Mouse (Mus musculus) cerebellum, postnatal 10 days (tissue): Measurements from ENCODE around the gene Gm16253.
"Not testable (repeated sequence)": the region's sequence is repeated elsewhere in the genome, so short reads cannot be mapped to it uniquely, and the experiment has no call there.

Experiments used
- DNase-seq, 2 experiments: peaks; one replicate each; pipeline ENCODE4 v3.0.0; 2021; ENCODE audit warnings: mixed read lengths in 2 of 2

Gm16253 gene

DNA sequence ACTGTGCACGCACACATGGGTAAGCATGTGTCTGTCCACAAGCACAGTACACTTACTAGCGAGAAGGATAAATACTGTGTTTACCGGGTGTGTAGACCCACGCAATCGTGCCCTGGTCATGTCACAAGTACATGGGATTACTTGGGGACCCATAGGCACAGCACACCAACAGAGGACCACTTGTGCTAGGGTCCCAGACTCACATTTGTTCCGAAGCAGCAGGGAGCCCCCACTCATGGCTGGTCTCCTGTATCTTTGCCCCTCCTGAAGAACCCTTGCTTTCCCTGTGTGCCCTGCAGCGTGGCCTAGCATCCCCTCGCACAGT lies 22.2 kb downstream of the Gm16253 start:
- no peak for DNase-seq

DNA sequence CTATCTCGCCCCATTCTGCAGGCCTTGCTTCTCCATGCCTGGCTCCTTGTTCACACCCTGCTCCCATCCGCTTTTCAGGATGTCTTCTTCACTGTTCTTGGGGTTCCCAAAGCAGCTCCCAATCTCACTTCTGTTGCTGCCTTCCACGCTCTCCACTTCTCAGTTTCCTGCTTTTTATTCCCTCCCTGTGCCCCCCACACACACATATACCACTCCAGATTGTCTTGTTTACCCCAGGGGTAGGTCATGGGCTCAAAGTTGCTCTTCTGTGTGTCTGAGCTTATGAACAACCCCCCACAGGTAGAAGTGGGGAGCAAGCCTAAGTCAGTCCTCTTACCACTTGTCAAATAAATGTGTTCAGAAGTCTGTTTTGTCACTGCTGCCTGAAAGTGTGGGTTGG lies 22.6 kb downstream of the Gm16253 start:
- DNase-seq: no peak

DNA sequence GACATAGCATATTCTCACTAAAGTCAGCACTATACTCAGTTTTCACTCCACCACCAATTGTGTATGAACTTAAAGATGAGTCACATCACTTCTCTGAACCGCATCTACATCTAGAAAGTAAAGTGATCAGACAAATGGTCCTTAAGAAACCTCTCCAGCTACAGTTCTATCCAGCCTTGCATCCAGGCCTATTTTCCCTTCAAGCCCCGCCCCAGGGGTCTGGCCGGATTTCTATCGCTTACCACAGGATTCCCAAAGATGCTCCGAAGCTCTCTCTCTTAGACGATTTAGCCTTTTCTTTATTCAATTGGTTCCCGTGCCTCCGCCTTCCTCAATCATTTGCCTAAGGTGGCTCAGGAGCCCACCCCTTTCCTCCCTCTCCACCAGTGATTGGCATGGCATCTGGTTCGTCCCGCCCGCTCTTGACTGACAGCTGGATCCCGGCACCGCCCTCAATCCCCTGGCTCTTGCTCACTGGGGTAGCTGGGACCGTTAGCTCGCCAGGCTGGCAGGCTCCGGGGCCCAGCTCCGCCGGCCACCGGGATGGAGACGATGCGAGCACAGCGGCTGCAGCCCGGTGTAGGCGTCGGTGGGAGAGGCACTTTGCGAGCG lies 24.0 kb downstream of the Gm16253 start, which contains the start of gene Lix1l:
Gene Lix1l, plus strand, starts transcription at position 511 of the 612 bp plus-strand sequence.
- DNase-seq: peak; percentile 89 to 93

DNA sequence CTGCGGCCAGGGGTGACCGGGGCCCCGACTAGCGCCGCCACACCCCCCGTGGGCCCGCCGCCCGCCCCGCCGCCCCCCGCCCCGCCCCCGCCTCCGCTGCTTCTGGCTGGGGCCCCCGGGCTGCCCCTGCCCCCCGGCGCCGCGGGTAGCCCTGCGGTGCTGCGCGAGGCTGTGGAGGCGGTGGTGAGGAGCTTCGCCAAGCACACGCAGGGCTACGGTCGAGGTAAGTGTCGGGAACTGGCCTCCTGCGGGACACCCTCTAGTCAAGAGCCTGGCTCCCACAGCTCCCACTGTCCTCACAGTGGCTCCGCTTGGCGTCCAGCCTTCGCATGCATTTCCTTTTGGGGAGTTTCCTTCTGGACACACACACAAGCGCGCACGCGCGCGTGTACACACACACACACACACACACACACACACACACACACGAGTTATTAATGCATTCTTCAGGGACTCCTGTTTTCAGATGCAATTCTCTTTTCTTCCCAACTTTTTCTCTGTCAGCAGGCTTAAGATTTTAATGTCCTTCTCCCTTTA lies 24.5 kb downstream of the Gm16253 start:
- DNase-seq: peak; percentile 67 to 71

DNA sequence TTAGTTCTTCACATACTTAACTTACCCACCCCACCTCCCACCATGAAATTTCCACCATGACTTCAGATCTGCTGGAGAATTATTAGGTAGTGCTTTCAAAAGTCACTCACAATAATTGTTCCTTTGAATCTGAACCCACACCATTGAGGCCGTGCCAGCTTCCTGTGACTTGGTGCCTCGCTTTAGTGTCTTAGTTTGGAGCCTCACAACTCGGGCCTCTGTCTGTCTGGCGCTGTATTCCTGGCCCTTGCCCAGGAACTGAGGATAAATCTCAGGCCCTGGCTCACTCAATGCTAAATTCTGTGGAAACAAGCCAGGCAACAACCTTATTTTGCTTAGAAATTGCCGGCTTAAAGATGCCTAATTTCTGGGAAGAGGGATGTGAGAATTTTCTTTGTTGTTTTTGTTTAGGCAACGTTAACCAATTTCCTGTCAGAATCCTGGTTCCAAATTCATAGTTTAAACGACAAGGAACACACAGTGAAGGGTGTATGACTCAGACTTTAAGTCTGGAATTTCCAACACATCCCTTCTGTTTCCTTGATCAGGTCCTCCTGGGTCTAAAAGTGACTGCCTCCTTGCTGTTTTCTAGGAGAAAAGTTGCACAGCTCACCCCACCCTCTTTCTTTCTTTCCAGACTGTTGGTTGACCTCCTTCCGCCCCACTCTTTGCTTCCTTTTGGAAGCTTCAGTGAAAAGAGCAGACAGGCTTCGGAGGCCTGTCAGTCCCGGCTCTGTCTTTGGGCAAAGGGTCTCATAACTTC lies 25.3 kb downstream of the Gm16253 start:
- DNase-seq: peak; percentile 56 to 69

DNA sequence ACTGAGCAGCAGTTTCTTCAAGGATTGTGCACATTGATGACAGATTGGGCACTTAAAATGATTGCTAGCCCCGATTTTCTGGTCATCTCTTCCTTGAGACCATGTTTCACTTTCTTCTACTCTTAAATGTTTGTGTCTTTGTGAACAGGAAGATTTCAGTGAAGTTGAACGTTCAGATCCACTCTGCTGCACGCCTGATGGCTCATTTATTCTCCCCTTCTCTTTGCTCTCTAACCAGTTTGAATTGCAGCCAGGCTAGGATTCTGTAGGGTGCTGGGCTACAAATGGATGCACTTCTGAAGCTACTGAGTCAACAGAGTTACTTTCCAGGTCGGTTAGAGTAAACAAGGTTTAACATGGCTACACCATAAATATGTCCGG lies 25.9 kb downstream of the Gm16253 start:
- no peak for DNase-seq

DNA sequence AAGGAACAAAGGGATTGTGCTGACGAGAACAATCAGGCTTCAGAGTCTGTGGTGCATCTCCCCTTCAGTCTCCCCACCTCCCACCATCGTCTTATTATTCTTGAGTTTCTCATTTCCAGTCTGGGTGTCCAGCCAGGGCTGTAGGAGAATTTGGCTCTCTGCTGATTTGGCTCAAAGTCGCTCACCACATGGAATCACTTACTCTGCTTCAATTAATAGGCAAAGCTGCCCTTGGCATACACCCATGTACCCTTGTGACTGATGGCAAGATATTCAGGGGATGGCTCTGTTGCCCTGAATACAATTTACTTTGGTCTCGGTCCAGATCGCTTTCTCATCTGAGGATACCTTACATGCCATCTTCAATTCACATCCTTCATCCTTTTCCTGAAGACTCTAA lies 26.5 kb downstream of the Gm16253 start:
- peak; percentile 90 to 92 for DNase-seq

DNA sequence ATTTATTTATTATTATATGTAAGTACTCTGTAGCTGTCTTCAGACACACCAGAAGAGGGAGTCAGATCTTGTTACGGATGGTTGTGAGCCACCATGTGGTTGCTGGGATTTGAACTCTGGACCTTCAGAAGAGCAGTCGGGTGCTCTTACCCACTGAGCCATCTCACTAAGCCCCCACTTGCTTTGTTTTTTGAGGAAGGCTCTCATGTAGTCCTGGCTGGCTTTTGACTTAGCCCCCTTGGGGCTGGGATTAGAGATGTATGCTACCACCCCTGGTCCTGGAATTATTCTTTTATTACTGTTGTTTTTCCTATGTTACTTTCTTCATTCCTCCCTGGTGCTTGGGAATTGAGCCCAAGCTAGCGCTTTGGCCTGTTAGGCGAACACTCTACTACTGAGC lies 29.2 kb downstream of the Gm16253 start:
- DNase-seq: not testable (repeated sequence)

DNA sequence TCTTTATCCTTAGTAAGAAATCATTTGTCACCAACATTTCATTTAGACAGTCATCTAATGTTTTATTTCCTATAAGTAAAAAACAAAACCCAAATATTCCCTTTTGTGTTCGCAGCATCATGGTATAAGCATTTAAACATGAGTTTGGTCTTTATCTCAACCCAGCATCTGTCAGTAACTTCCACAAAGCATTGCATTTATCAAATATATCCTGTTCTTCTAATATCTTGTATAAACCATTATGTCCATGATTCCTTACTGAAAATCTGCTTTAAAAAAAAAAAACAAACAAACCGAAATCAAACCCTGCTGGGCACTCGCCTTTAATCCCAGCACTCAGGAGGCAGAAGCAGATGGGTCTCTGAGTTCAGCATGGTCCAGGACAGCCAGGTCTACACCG lies 29.8 kb downstream of the Gm16253 start:
- DNase-seq: no peak

DNA sequence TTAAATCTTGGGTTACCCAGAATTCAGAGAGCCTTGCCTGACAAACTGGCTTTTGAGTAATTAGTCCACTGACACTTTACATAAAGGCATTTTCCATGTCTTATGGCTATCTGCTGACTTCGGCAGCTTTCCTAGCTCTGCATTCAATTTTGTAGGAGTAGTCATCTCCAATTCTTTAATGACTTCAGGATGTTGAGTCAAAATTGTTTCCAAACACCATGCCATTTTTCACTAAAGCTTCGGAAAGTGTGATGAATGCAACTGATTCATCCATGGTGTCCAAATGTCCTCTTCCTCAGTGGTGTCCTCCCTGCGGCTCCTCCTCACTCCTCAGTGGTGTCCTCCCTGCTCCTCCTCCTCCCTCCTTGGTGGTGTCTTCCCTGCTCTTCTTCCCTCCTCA lies 41.2 kb downstream of the Gm16253 start:
- no peak for DNase-seq

DNA sequence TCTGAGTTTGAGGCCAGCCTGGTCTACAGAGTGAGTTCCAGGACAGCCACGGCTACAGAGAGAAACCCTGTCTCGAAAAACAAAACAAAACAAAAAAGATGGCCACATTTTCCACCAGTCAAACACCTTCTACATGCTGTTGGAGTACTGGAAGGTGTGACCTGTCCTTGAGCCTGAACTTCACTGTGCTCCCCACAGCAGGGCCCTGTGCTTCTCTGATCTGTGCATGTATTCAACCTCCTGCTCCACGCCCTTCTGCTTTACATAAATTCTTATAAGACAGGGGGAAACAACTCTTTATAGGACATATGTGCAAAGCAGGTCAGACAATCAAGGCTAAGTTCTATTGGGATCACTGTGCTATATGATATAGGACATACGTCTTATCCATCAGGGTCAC lies 46.4 kb downstream of the Gm16253 start:
- no peak for DNase-seq

DNA sequence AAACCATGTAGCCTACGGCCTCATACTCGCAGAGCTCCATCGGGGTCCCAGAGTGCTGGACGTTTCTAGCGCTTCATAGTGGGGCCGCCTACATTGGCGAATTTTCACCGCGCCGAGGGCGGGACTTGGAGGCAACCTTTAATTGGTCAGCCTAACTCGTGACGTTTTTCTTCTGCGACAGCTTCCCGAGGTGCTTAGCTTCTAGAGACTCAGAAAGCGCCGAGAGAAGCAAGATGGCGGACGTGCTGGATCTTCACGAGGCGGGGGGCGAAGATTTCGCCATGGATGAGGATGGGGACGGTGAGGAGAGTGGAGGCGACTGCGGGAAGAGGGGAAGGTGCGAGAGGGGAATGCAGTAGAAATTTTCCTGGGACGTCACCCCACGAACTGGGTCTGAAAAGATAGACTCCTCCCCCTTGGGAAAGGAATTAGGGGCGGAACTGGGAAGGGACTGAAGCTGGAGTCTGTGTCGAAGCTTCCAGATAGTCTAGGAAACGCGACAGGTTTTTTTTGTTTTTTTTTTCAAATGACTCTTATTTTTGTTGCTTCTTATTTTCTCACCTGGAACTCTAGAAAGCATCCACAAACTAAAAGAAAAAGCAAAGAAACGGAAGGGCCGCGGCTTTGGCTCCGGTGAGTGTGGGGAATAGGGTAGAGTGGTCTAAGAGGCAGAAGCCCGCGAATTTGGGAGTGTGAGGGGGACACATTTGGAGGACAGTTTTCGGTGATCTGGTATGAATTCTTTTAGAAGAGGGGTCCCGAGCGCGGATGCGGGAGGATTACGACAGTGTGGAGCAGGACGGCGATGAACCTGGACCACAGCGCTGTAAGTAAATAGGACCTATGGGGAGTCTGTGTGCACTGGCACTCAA lies 53.2 kb downstream of the Gm16253 start, which contains the start of gene Rbm8a:
Gene Rbm8a, plus strand, starts transcription at position 205 of the 872 bp plus-strand sequence.
- peak; percentile 98 for DNase-seq
